Comparison of ENCODE assay signal across 14 mouse cellular contexts in the genomic region with DNA sequence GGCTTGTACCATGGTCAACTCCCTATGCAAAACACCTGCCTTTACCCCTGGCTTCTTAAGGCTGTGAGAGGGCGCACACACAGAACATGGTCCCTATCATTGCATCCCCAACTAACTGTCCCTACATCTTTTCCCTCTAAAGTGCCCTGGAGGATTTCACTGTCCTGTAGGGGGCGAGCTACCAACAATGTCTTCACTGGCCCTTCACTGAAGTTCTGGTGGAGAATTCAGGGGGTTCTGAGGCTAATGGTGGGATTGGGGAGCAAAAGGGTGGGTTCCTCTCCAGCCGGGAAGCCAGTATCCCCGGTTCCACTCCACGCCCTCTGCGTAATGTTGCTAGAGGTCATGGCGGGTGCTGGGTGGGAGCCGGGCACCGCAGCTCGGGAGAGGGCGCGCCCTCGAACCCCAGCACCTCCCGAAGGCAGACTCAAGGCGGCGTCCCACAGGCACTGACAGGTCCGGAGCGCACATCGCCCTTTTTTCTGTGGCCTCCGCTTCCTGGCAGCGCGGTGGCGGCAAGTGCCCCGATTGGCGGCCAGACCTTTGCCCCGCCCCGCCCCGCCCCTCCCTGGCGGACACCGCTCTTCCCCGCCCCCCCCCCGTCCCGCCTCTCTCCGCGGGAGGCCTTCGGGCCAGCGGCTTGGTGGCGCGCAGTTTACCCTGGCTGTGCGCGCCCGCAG.
DNase-seq lines count a peak whose midpoint lies in the region.
"Had no signal": no experiment of that assay in that cellular context is flagged by ENCODE, and none has a peak within 500 bp of the region (broad histone marks: within the 10 kb centered on the region; RNA-seq: fewer than 3 reads in every experiment).

No protein-coding gene starts in this region.

- peak; percentile 2 for DNase-seq in thymus, postnatal 4 days
- no peak for DNase-seq in thymus, postnatal 0 days (ENCODE audit: low spot score)
- DNase-seq in ES-CJ7 (ENCODE audit: low read depth, low spot score) (peak; percentile 92), ZHBTc4 (ENCODE audit: low read depth, low spot score) (peak; percentile 98)
- DNase-seq in cerebellum, postnatal 10 days, result no peak
- no peak for DNase-seq in layer of hippocampus, postnatal 36 days
- DNase-seq in T-cell, adult 2 months (ENCODE audit: low spot score), result no peak
- DNase-seq: adrenal gland, adult 2 months; adrenal gland, postnatal 25 days; cerebellum, adult 18-20 months; cerebellum, adult 9-11 months; forebrain, postnatal 0 days; gastrocnemius, adult 2 months; gastrocnemius, postnatal 25 days had no signal

Comparison
In these comparisons a context has a peak if more than half of its experiments do, and no peak if none do; other contexts are left out.
1. DNase-seq: peak in thymus, postnatal 4 days (single experiment), ES-CJ7 (single experiment) and ZHBTc4 (single experiment); none in thymus, postnatal 0 days (single experiment), cerebellum, postnatal 10 days (0 of 2), layer of hippocampus, postnatal 36 days (0 of 2) and T-cell, adult 2 months (single experiment).